ENCODE assay signal across 9 mouse cellular contexts in the genomic region with DNA sequence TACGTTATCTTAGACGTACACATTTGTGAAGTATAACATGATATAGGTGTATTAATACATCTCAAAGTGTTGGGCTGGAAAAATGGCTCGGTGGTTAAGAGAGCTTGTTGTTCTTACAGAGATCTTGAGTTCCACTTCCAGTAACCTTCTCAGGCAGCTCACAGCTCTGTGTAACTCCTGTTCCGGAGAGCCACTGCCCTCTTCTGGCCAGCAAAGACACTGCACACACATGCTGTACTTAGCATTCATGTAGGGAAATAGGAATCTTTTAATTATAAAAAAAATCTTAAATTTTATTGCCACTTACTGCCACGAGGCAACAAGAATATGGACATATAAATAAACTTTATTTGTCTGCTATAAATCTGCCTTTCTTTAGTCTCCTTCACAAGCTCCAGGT. TPM values are rescaled to one million over a fixed set of nuclear protein-coding genes. Genes with fewer than 3 reads are reported as not detected.
DNase-seq lines count a peak whose midpoint lies in the region; ATAC-seq and TF ChIP-seq lines count a peak whose summit lies in the region.
"Had no signal": no experiment of that assay in that cellular context is flagged by ENCODE, and none has a peak within 500 bp of the region (broad histone marks: within the 10 kb centered on the region; RNA-seq: fewer than 3 reads in every experiment).

No protein-coding gene starts in this region.

- no peak overlapping the region for H3K4me2 ChIP-seq in midbrain, postnatal 0 days (ENCODE audit: low read depth, low read length, poor library complexity, severe bottlenecking)
- H3K4me2 ChIP-seq in midbrain, embryonic 11.5 days, result no peak overlapping the region

- H3K36me3 ChIP-seq in kidney, adult 2 months (ENCODE audit: control insufficient read depth, insufficient read depth, low read length), result no peaks in the 10 kb centered on the region
- no peaks in the 10 kb centered on the region for H3K36me3 ChIP-seq in midbrain, postnatal 0 days (ENCODE audit: insufficient read depth, low read length)
- H3K36me3 ChIP-seq in midbrain, embryonic 11.5 days (ENCODE audit: control insufficient read depth, insufficient read depth, low read length), result no peaks in the 10 kb centered on the region
- H3K36me3 ChIP-seq in small intestine, adult 2 months (ENCODE audit: control insufficient read depth, insufficient read depth, low read length), result no peaks in the 10 kb centered on the region

- no peak for ATAC-seq in midbrain, postnatal 0 days (ENCODE audit: low FRiP score)
- no peak for ATAC-seq in midbrain, embryonic 11.5 days (ENCODE audit: low FRiP score)

- H3K4me1 ChIP-seq in kidney, adult 2 months (ENCODE audit: control insufficient read depth, insufficient read depth, low read length), result no peaks in the 10 kb centered on the region
- no peaks in the 10 kb centered on the region for H3K4me1 ChIP-seq in midbrain, postnatal 0 days (ENCODE audit: insufficient read depth, low read length)
- H3K4me1 ChIP-seq in midbrain, embryonic 11.5 days (ENCODE audit: control insufficient read depth, insufficient read depth, low read length), result no peaks in the 10 kb centered on the region
- no peaks in the 10 kb centered on the region for H3K4me1 ChIP-seq in small intestine, adult 2 months (ENCODE audit: control insufficient read depth, insufficient read depth, insufficient read length, low read length)
- H3K4me1 ChIP-seq: megakaryocyte, embryonic 14.5 days had no signal

- intact Hi-C loops in heart, postnatal 25 days (cut with DNase I), result no loop called here

- no peak overlapping the region for H3K9ac ChIP-seq in midbrain, postnatal 0 days (replicated peaks; ENCODE audit: low read length, poor library complexity, severe bottlenecking)
- H3K9ac ChIP-seq in midbrain, embryonic 11.5 days (ENCODE audit: low read length), result no peak overlapping the region

- no peak for DNase-seq in kidney, adult 2 months
- no peak for DNase-seq in kidney, adult 18-20 months
- no peak for DNase-seq in midbrain, postnatal 0 days (ENCODE audit: low spot score)
- DNase-seq in midbrain, embryonic 11.5 days (ENCODE audit: low spot score, missing footprints), result no peak
- DNase-seq in embryo, embryonic 10.5 days (ENCODE audit: low spot score), result peak; percentile 15
- no peak for DNase-seq in thymus, postnatal 25 days
- no peak for DNase-seq in heart, postnatal 25 days (ENCODE audit: low spot score)

- H3K27ac ChIP-seq in kidney, adult 2 months (ENCODE audit: insufficient read depth, low read depth, low read length), result no peak overlapping the region
- no peak overlapping the region for H3K27ac ChIP-seq in midbrain, postnatal 0 days (ENCODE audit: low read depth, low read length)
- no peak overlapping the region for H3K27ac ChIP-seq in midbrain, embryonic 11.5 days (ENCODE audit: low read depth, low read length)
- H3K27ac ChIP-seq in small intestine, adult 2 months (ENCODE audit: insufficient read depth, low read depth, low read length), result no peak overlapping the region

- no peaks in the 10 kb centered on the region for H3K27me3 ChIP-seq in kidney, adult 2 months (replicated peaks; ENCODE audit: control insufficient read depth, insufficient read depth, low read length)
- no peaks in the 10 kb centered on the region for H3K27me3 ChIP-seq in midbrain, postnatal 0 days (ENCODE audit: insufficient read depth, low read length)
- no peaks in the 10 kb centered on the region for H3K27me3 ChIP-seq in midbrain, embryonic 11.5 days (ENCODE audit: control insufficient read depth, insufficient read depth, low read length)
- H3K27me3 ChIP-seq in small intestine, adult 2 months (ENCODE audit: control insufficient read depth, insufficient read depth, low read length), result no peaks in the 10 kb centered on the region; the same call in 1 of the 2 replicates
- H3K27me3 ChIP-seq: megakaryocyte, embryonic 14.5 days had no signal

- H3K9me3 ChIP-seq in midbrain, postnatal 0 days (ENCODE audit: low read length), result no peaks in the 10 kb centered on the region
- H3K9me3 ChIP-seq in midbrain, embryonic 11.5 days (ENCODE audit: control insufficient read depth, low read length), result no peaks in the 10 kb centered on the region

- no peak for TF ChIP-seq POLR2A in kidney, adult 2 months (IDR thresholded peaks at IDR 0.05; ENCODE audit: low read depth, low read length)
- TF ChIP-seq POLR2A in small intestine, adult 2 months (IDR thresholded peaks at IDR 0.05; ENCODE audit: low read depth, low read length), result no peak

- no peak overlapping the region for H3K4me3 ChIP-seq in kidney, adult 2 months (ENCODE audit: insufficient read depth, low read depth, low read length)
- H3K4me3 ChIP-seq in midbrain, postnatal 0 days (ENCODE audit: low read depth, low read length), result no peak overlapping the region
- H3K4me3 ChIP-seq in midbrain, embryonic 11.5 days (ENCODE audit: low read depth, low read length), result no peak overlapping the region
- no peak overlapping the region for H3K4me3 ChIP-seq in small intestine, adult 2 months (ENCODE audit: low read depth, low read length)
- H3K4me3 ChIP-seq: megakaryocyte, embryonic 14.5 days had no signal

- peak; percentile 51 for TF ChIP-seq CTCF in kidney, adult 2 months (conservative IDR thresholded peaks at IDR 0.05; ENCODE audit: insufficient read depth, insufficient read length, low read depth, low read length)
- peak; percentile 40 for TF ChIP-seq CTCF in midbrain, postnatal 0 days (IDR thresholded peaks at IDR 0.05)
- TF ChIP-seq CTCF in small intestine, adult 2 months (IDR thresholded peaks at IDR 0.05; ENCODE audit: extremely low read depth, insufficient read length, insufficient replicate concordance, low read depth, low read length), result peak; percentile 24; the same call in 1 of the 2 replicates

- 64% methylated on average over 5 of the region's 5 CpGs for WGBS in kidney, adult 2 months
- 69% methylated on average over 5 of the region's 5 CpGs for WGBS in midbrain, postnatal 0 days
- 72% methylated on average over 5 of the region's 5 CpGs for WGBS in midbrain, embryonic 11.5 days
- 71% methylated on average over 5 of the region's 5 CpGs for WGBS in small intestine, adult 2 months

RNA-seq across cellular contexts. Expression of gene Ankef1, which starts 56.3 kb away (rescaled TPM):
- polyA plus RNA-seq in kidney, adult 2 months (2012; rRNA removed), result 1.1 and 1.5 TPM in 2 replicates
- total RNA-seq in midbrain, postnatal 0 days (2014; rRNA removed), result 1.5 and 1.7 TPM in 2 replicates
- 0.66 and 0.88 TPM in 2 replicates for polyA plus RNA-seq in midbrain, postnatal 0 days (2015; fragmentation: Nextera tagmentation; extraction: Ambion mirVana)
- 0.52 and 0.63 TPM in 2 replicates for polyA plus RNA-seq in midbrain, embryonic 11.5 days (2014; fragmentation: Nextera tagmentation; extraction: Ambion mirVana)
- not detected in 2 replicates for polyA plus RNA-seq in small intestine, adult 2 months (2012; rRNA removed)
- under 1 TPM; 0.21 to 0.64 TPM for total RNA-seq in heart, postnatal 25 days (2021)
